Mouse (Mus musculus) heart, embryonic 16.5 days (tissue): ENCODE data around the gene Ntng1. TPM values are rescaled to one million over a fixed set of nuclear protein-coding genes. Genes with fewer than 3 reads are reported as not detected.

Experiments used
- ATAC-seq: fragments of 200-750 bp; cut with Nextera tagmentation; replicated peaks from 2 replicates; pipeline ENCODE4 v1.8.0; 2017; ENCODE audit warnings: moderate number of reproducible peaks; ENCODE audit not compliant: insufficient read depth, low FRiP score; ENCODE audit errors: extremely low read depth
- H3K27ac ChIP-seq: fragments of 300-500 bp; sonication (generic); 2 replicates; pipeline ENCODE4 v1.5.1; 2014; ENCODE audit warnings: mild to moderate bottlenecking, low read length, control low read depth, moderate library complexity
- H3K27me3 ChIP-seq: fragments of 300-500 bp; sonication (generic); 2 replicates; pipeline ENCODE4 v1.6.1; 2014; ENCODE audit warnings: low read length, mixed read lengths; ENCODE audit not compliant: control insufficient read depth, insufficient read depth
- H3K36me3 ChIP-seq: fragments of 300-500 bp; sonication (generic); 2 replicates; pipeline ENCODE4 v1.6.1; 2014; ENCODE audit not compliant: control insufficient read depth, insufficient read depth
- H3K4me1 ChIP-seq: fragments of 300-500 bp; sonication (generic); 2 replicates; pipeline ENCODE4 v1.6.1; 2014; ENCODE audit warnings: low read length, mixed read lengths; ENCODE audit not compliant: control insufficient read depth, insufficient read depth
- H3K4me2 ChIP-seq: fragments of 300-500 bp; sonication (generic); 2 replicates; pipeline ENCODE4 v1.6.1; 2014; ENCODE audit warnings: low read depth, mild to moderate bottlenecking, control low read depth, low read length
- H3K4me3 ChIP-seq: fragments of 300-500 bp; sonication (generic); 2 replicates; pipeline ENCODE4 v1.5.1; 2014; ENCODE audit warnings: mild to moderate bottlenecking, control low read depth, low read length
- H3K9ac ChIP-seq: fragments of 300-500 bp; sonication (generic); 2 replicates; pipeline ENCODE4 v1.6.1; 2014; ENCODE audit warnings: low read length, control low read depth
- H3K9me3 ChIP-seq: fragments of 300-500 bp; sonication (generic); replicated peaks from 2 replicates; pipeline ENCODE4 v1.6.1; 2016; ENCODE audit warnings: low read length; ENCODE audit not compliant: control insufficient read depth
- WGBS: fragments of 180-500 bp; shearing (Covaris S2); extraction: QIAGEN DNeasy Blood & Tissue Kit; methylation state at CpG from one replicate; pipeline ENCODE4 v1.1.7; 2014; 5-methylcytosine and 5-hydroxymethylcytosine counted together
- polyA plus RNA-seq: library from polyadenylated mRNA; unstranded; fragments of >200 nt; fragmentation: Nextera tagmentation; extraction: Ambion mirVana; gene quantifications from 2 replicates; pipeline ENCODE4 v1.2.1, GENCODE M21; 2015

The Ntng1 gene
- polyA plus RNA-seq, 1 experiment from 2014 or later = 0.20 TPM

DNA sequence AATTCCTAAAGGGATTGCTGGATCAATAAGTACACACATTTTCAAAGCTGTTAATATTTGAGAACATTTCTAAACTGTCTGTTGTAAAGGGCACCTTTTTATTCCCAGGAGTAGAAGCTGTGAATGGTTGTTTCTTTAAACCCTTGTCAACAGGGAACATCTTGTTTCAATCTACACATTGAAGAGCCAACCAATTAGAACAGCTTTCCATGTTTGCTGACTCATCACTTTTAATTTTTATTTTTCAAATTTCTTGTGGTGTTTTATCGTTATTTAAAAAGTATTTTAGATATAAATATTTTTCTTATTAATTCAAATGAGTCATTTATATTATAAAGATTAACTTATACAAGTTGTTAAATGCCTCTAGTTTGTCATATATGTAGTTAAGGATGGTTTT is 172.3 kb downstream of the Ntng1 start:
- H3K4me1 ChIP-seq = no peaks in the 10 kb centered on the region
- H3K9me3 ChIP-seq = no peaks in the 10 kb centered on the region
- no peak overlapping the region for H3K27ac ChIP-seq
- H3K9ac ChIP-seq = no peak overlapping the region
- H3K4me3 ChIP-seq = no peak overlapping the region
- 55% methylated on average over 1 of the region's 1 CpGs for WGBS
- no peaks in the 10 kb centered on the region for H3K36me3 ChIP-seq
- H3K27me3 ChIP-seq = no peaks in the 10 kb centered on the region
- no peak for ATAC-seq
- H3K4me2 ChIP-seq = no peak overlapping the region

DNA sequence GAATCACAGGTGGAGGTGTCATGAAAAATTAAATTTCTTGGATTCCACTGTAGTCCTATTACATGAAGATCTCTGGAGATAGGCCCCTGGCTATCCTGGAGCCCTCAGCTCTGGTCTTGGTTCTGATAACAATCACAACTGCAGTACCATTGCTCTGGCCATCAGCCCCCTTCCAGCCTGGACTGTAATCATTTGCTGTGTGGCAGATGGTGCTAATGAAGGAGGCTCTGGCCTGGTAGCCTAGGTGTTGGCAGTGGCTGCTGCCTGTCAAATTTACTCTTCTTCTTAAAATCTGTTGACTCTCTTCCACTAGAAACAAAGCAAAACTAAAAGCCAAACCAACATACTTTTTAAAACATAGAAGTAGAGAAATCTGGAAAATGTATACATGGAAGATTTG is 173.6 kb downstream of the Ntng1 start:
- Histone ChIP-seq H3K4me1 (no peaks in the 10 kb centered on the region), H3K9ac (no peak overlapping the region), H3K27me3 (no peaks in the 10 kb centered on the region), H3K4me3 (no peak overlapping the region), H3K9me3 (no peaks in the 10 kb centered on the region), H3K4me2 (no peak overlapping the region), H3K27ac (no peak overlapping the region), H3K36me3 (no peaks in the 10 kb centered on the region)
- no peak for ATAC-seq

DNA sequence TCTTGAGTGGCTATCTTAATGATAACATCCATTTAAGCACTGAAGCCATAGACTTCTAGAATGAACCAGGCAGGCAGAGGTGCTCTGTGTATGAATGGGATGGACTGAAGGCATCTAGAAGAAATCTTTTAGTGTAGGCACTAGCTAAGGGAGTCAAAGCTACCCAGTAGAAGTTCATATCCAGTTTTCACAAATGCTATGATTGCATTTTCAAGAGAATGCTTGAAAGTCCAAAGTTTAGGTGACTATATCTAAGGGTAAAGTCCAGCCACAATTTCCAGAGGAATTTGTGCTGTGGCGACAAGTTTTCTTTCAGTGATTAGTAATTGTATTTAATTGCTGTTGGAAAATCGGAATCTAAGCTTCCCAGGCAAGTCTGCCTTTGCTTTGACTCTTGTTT is 181.2 kb downstream of the Ntng1 start:
- Histone ChIP-seq H3K4me2 (no peak overlapping the region), H3K9me3 (no peaks in the 10 kb centered on the region), H3K27me3 (no peaks in the 10 kb centered on the region), H3K4me1 (no peaks in the 10 kb centered on the region), H3K36me3 (no peaks in the 10 kb centered on the region), H3K27ac (no peak overlapping the region), H3K4me3 (no peak overlapping the region), H3K9ac (no peak overlapping the region)
- no peak for ATAC-seq
- 75% methylated on average over 2 of the region's 2 CpGs for WGBS

DNA sequence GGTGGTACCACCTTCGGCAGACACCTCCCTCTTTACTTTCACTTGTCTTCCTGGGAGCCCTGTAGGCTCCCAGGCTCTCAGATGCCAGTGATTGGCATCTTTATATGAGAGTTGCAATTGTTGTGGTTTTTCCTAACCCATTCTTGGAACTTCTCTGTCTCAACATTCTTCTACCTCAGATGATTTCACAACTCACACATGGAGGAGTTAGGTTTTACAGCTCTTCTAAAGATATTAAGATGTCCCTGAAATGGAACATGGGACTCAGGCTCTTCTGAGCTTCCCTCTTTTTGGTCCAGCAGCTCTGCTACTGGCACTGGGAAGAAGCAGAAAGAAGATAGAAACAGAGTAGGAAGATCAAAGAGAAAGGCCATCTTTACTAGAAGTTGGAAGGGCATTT is 200.9 kb downstream of the Ntng1 start:
- no peak overlapping the region for H3K4me2 ChIP-seq
- H3K36me3 ChIP-seq = no peaks in the 10 kb centered on the region
- H3K9ac ChIP-seq = no peak overlapping the region
- H3K9me3 ChIP-seq = no peaks in the 10 kb centered on the region
- H3K27ac ChIP-seq = no peak overlapping the region
- no peaks in the 10 kb centered on the region for H3K27me3 ChIP-seq
- no peak overlapping the region for H3K4me3 ChIP-seq
- no peak for ATAC-seq
- no peaks in the 10 kb centered on the region for H3K4me1 ChIP-seq
- WGBS = 83% methylated on average over 1 of the region's 1 CpGs

DNA sequence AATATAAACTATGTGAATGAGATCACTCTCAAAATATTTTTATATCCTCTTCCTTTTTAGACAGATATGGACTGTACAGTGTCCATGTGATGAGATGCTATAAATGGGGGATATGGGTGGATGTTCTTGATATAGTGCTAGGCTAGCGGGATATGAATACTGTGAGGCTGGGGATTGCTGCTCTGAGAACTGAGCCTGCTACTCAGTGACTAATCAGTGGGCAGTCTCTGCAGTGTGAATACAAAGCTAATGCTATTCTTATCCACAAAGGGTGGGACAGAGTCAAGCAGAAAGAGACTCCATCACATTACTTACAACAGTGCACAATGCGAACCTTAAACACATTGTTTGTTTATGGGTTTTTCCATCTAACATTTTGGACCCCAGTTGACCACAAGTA is 206.2 kb downstream of the Ntng1 start:
- ATAC-seq = no peak
- 85% methylated on average over 2 of the region's 2 CpGs for WGBS

DNA sequence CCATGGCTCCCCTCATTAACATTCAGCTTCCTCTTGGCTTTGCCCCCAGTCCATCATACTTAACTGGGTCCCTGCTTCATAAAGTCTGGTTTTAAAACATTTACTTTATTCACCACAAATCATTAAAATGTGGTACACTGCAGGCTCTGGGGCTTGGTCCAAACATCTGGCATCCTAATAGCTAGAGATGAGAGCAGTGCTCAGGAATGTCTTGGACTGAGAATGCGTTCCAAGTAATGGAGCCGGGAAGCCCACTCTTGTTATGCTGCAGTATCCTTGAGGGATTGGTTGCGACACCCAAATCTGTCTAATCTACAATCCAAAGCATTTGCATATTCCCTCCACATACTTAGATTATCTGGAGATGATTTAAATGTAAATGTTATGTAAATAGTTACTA is 207.5 kb downstream of the Ntng1 start:
- Histone ChIP-seq H3K27ac (no peak overlapping the region), H3K9me3 (no peaks in the 10 kb centered on the region), H3K36me3 (no peaks in the 10 kb centered on the region), H3K4me3 (no peak overlapping the region), H3K4me2 (no peak overlapping the region), H3K4me1 (0 out of 2 replicates have a peak, but pooled peaks cover 2% of the 10 kb centered on the region), H3K9ac (no peak overlapping the region), H3K27me3 (no peaks in the 10 kb centered on the region)
- 65% methylated on average over 3 of the region's 3 CpGs for WGBS
- ATAC-seq = no peak

More for the DNA sequence above, 206.2 kb downstream of the Ntng1 start:
- Histone ChIP-seq H3K4me2 (no peak overlapping the region), H3K4me1 (no peaks in the 10 kb centered on the region), H3K36me3 (no peaks in the 10 kb centered on the region), H3K9ac (no peak overlapping the region), H3K27me3 (no peaks in the 10 kb centered on the region), H3K9me3 (no peaks in the 10 kb centered on the region), H3K27ac (no peak overlapping the region), H3K4me3 (no peak overlapping the region)

DNA sequence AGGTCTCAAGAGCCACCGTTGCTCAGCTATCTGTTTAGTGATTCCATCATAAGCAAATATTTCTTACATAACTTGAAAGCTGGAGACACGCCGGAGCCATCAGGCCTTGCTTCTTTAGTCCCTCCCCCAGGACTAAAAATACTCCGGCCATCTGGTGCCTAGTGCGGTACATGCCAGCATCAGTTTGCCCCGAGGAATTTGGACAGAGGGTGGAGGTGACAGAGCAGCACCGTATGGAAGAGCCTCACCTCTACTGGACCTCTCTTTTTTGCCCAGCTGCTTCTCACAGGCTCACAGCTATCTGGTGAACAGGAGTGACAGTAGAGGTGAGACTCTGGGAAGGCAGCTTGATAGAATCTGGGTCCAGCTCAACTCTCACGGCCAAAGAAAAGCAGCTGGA is 211.6 kb downstream of the Ntng1 start:
- Histone ChIP-seq H3K4me1 (0 out of 2 replicates have a peak, but pooled peaks cover 2% of the 10 kb centered on the region), H3K27me3 (no peaks in the 10 kb centered on the region), H3K4me2 (no peak overlapping the region; the same call in 1 of the 2 replicates), H3K4me3 (no peak overlapping the region), H3K9me3 (no peaks in the 10 kb centered on the region), H3K27ac (no peak overlapping the region), H3K36me3 (no peaks in the 10 kb centered on the region), H3K9ac (no peak overlapping the region)
- ATAC-seq = peak; percentile 52; the same call in 1 of the 2 replicates
- 29% methylated on average over 8 of the region's 8 CpGs for WGBS

DNA sequence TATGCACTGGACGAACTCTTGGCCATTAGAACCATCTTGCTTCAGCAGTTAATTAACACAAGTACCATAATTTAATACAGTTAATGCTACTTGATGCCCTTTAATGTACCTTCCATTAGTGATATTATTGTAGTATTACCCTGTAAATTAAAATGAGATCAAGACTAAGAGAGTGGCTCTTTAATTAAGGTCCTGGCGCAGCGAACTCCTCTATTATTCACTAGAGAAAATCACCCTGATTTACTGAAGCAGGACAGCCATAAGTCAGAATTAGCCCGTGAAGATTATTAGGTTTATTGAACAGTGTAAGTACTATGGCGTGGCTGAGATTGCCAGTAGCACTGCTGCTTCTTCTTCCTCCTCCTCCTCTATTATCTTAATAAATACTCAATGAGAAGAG is 212.8 kb downstream of the Ntng1 start:
- Histone ChIP-seq H3K27ac (no peak overlapping the region), H3K9ac (no peak overlapping the region), H3K4me3 (no peak overlapping the region), H3K4me1 (0 out of 2 replicates have a peak, but pooled peaks cover 2% of the 10 kb centered on the region), H3K36me3 (no peaks in the 10 kb centered on the region), H3K27me3 (no peaks in the 10 kb centered on the region), H3K9me3 (no peaks in the 10 kb centered on the region), H3K4me2 (no peak overlapping the region)
- ATAC-seq = no peak
- WGBS = 88% methylated on average over 5 of the region's 5 CpGs

DNA sequence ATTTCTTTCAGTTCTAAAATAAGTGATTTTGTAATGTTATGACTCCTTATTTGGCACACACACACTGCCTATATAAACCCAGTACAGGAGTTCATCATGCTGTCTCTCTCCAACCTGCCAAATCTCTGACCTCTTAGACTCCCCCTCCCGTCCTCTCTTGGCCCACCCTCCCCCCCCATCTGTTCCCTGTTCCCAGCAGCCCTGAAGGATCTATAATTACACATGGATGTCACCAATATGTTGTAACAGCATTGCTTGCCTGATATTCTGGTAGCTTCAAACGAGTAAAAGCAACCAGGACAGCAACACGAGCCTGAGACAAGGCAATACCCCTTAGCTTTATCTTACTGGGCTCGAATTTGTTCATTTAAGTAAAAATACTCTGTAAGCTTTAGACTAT is 220.0 kb downstream of the Ntng1 start:
- 47% methylated on average over 4 of the region's 4 CpGs for WGBS
- Histone ChIP-seq H3K27me3 (no peaks in the 10 kb centered on the region), H3K4me2 (no peak overlapping the region), H3K9me3 (no peaks in the 10 kb centered on the region), H3K4me1 (no peaks in the 10 kb centered on the region), H3K27ac (no peak overlapping the region), H3K36me3 (no peaks in the 10 kb centered on the region), H3K9ac (no peak overlapping the region), H3K4me3 (no peak overlapping the region)
- no peak for ATAC-seq

DNA sequence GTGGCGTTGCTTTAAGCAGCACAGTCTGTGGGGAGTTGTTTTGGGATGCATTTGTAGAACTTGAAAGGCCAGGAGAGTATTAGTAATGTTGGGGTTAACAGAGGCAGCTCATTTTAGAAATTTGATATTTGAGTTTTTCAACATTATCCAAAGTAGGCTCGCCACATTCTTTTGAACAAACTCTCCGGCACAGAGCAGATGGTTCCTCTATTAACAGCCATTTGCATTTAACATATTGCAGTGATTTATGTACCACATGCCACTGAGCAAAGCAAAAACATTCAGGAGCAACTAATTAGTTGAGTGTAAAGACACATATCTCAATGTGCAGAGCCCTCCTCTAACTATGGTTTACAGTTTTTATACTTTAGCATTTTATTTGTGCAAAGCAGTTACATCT is 224.8 kb downstream of the Ntng1 start:
- Histone ChIP-seq H3K4me3 (no peak overlapping the region), H3K4me2 (no peak overlapping the region), H3K27me3 (peaks cover 2% of the 10 kb centered on the region; the same call in 1 of the 2 replicates), H3K36me3 (no peaks in the 10 kb centered on the region), H3K4me1 (no peaks in the 10 kb centered on the region), H3K9ac (no peak overlapping the region), H3K27ac (no peak overlapping the region), H3K9me3 (no peaks in the 10 kb centered on the region)
- WGBS = 80% methylated on average over 3 of the region's 3 CpGs
- no peak for ATAC-seq
